17 mouse cellular contexts compared by ENCODE assay signal in the genomic region with DNA sequence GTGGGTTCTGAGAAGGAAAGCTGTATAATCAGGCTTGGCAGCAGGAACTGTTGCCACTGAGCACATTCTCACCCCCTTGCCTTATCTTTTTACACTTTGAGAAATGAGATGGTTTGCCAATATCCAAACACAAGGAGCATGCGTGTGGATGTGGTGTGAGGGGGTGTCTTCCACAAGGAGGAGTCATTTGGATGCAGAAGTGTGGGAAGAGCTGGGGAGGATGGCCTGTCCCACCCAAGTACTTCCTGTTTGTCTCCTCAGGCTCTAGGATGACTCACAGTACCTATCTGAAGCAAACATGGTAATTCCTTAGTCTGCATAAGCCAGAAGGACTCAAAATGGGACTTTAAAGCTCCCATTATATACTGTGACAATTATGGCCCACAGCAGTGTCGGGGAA.
DNase-seq lines count a peak whose midpoint lies in the region; ATAC-seq and TF ChIP-seq lines count a peak whose summit lies in the region.
"Had no signal": no experiment of that assay in that cellular context is flagged by ENCODE, and none has a peak within 500 bp of the region (broad histone marks: within the 10 kb centered on the region; RNA-seq: fewer than 3 reads in every experiment).

No protein-coding gene starts in this region.

- no peaks in the 10 kb centered on the region for H3K27me3 ChIP-seq in intestine, embryonic 14.5 days (replicated peaks; ENCODE audit: control insufficient read depth, insufficient read depth, low read length)
- H3K27me3 ChIP-seq in intestine, postnatal 0 days (replicated peaks; ENCODE audit: control insufficient read depth, insufficient read depth, low read length): no peaks in the 10 kb centered on the region
- H3K27me3 ChIP-seq in lung, postnatal 0 days (replicated peaks; ENCODE audit: insufficient read depth, low read length): no peaks in the 10 kb centered on the region
- no peaks in the 10 kb centered on the region for H3K27me3 ChIP-seq in MEL (ENCODE audit: control insufficient read depth in 1 of 2, insufficient read depth in 2 of 2, low read length in 2 of 2)
- H3K27me3 ChIP-seq: hindbrain, embryonic 12.5 days; lung, embryonic 15.5 days; midbrain, embryonic 15.5 days; Patski had no signal

- no peak overlapping the region for H3K4me2 ChIP-seq in intestine, embryonic 14.5 days (ENCODE audit: low read length)
- no peak overlapping the region for H3K4me2 ChIP-seq in intestine, postnatal 0 days (replicated peaks; ENCODE audit: low read depth)
- no peak overlapping the region for H3K4me2 ChIP-seq in lung, postnatal 0 days (replicated peaks; ENCODE audit: low read depth, low read length)
- H3K4me2 ChIP-seq: hindbrain, embryonic 12.5 days; lung, embryonic 15.5 days; midbrain, embryonic 15.5 days had no signal

- TF ChIP-seq RAD21 in MEL (IDR thresholded peaks at IDR 0.05; ENCODE audit: low read depth, low read length): no peak

- 92% methylated on average over 2 of the region's 2 CpGs for WGBS in intestine, embryonic 14.5 days
- WGBS in intestine, postnatal 0 days: 83% methylated on average over 2 of the region's 2 CpGs
- 71% methylated on average over 2 of the region's 2 CpGs for WGBS in lung, postnatal 0 days

- H3K27ac ChIP-seq in intestine, embryonic 14.5 days (ENCODE audit: low read depth): no peak overlapping the region
- H3K27ac ChIP-seq in intestine, postnatal 0 days (ENCODE audit: low read depth, low read length): no peak overlapping the region
- H3K27ac ChIP-seq in lung, postnatal 0 days (ENCODE audit: low read length): no peak overlapping the region
- no peak overlapping the region for H3K27ac ChIP-seq in MEL (ENCODE audit: control insufficient read depth, low read depth, low read length)
- H3K27ac ChIP-seq: heart, adult 2 months; hindbrain, embryonic 12.5 days; lung, embryonic 15.5 days; midbrain, embryonic 15.5 days; stomach, postnatal 0 days had no signal

- H3K4me3 ChIP-seq in intestine, embryonic 14.5 days (ENCODE audit: low read depth, low read length): no peak overlapping the region
- no peak overlapping the region for H3K4me3 ChIP-seq in intestine, postnatal 0 days (ENCODE audit: low read depth, low read length)
- H3K4me3 ChIP-seq in lung, postnatal 0 days (ENCODE audit: low read depth, low read length): no peak overlapping the region
- H3K4me3 ChIP-seq in MEL (ENCODE audit: control insufficient read depth in 1 of 2, insufficient read depth in 1 of 2, low read depth in 2 of 2, low read length in 2 of 2): no peak overlapping the region
- H3K4me3 ChIP-seq: heart, adult 2 months; hindbrain, embryonic 12.5 days; lung, embryonic 15.5 days; midbrain, embryonic 15.5 days had no signal

- H3K79me2 ChIP-seq in MEL (ENCODE audit: control insufficient read depth, insufficient read depth, low read length, poor library complexity): no peaks in the 10 kb centered on the region

- no peak for TF ChIP-seq POLR2A in MEL (IDR thresholded peaks at IDR 0.05; ENCODE audit: control insufficient read depth in 1 of 2, insufficient read depth in 1 of 2, low read depth in 1 of 2, low read length in 2 of 2, poor library complexity in 1 of 2)

- H3K9ac ChIP-seq in intestine, embryonic 14.5 days (ENCODE audit: low read length): no peak overlapping the region
- no peak overlapping the region for H3K9ac ChIP-seq in intestine, postnatal 0 days (ENCODE audit: low read depth, low read length)
- no peak overlapping the region for H3K9ac ChIP-seq in lung, postnatal 0 days (replicated peaks; ENCODE audit: low read depth)
- H3K9ac ChIP-seq in MEL (ENCODE audit: control insufficient read depth, low read depth, low read length, poor library complexity, severe bottlenecking): no peak overlapping the region
- H3K9ac ChIP-seq: hindbrain, embryonic 12.5 days; lung, embryonic 15.5 days; midbrain, embryonic 15.5 days had no signal

- no peak for ATAC-seq in intestine, embryonic 14.5 days (replicated peaks; ENCODE audit: low FRiP score, low TSS enrichment, low read depth)
- no peak for ATAC-seq in intestine, postnatal 0 days
- ATAC-seq in lung, postnatal 0 days: peak; percentile 53
- ATAC-seq in granulocyte monocyte progenitor cell, adult 5-6 weeks (replicated peaks; ENCODE audit: poor library complexity, severe bottlenecking): peak; percentile 52
- ATAC-seq: midbrain, embryonic 15.5 days; Patski had no signal

- no peaks in the 10 kb centered on the region for H3K9me3 ChIP-seq in intestine, embryonic 14.5 days (ENCODE audit: control insufficient read depth, low read length)
- no peaks in the 10 kb centered on the region for H3K9me3 ChIP-seq in intestine, postnatal 0 days (ENCODE audit: control insufficient read depth)
- no peaks in the 10 kb centered on the region for H3K9me3 ChIP-seq in lung, postnatal 0 days (ENCODE audit: low read length)
- no peaks in the 10 kb centered on the region for H3K9me3 ChIP-seq in MEL (replicated peaks; ENCODE audit: insufficient read depth, low read length)
- H3K9me3 ChIP-seq: hindbrain, embryonic 12.5 days; lung, embryonic 15.5 days; midbrain, embryonic 15.5 days had no signal

- no peaks in the 10 kb centered on the region for H3K4me1 ChIP-seq in intestine, embryonic 14.5 days (replicated peaks; ENCODE audit: control insufficient read depth, insufficient read depth, low read length)
- H3K4me1 ChIP-seq in intestine, postnatal 0 days (replicated peaks; ENCODE audit: control insufficient read depth, insufficient read depth, low read length): no peaks in the 10 kb centered on the region
- H3K4me1 ChIP-seq in lung, postnatal 0 days (ENCODE audit: insufficient read depth, low read depth, low read length): no peaks in the 10 kb centered on the region
- peaks cover 0 to 11% of the 10 kb centered on the region in 2 experiments; a peak in 2 of 4 replicates for H3K4me1 ChIP-seq in MEL (ENCODE audit: control insufficient read depth in 1 of 2, insufficient read depth in 2 of 2, low read length in 2 of 2)
- H3K4me1 ChIP-seq: hindbrain, embryonic 12.5 days; lung, embryonic 15.5 days; midbrain, embryonic 15.5 days had no signal

- H3K36me3 ChIP-seq in intestine, embryonic 14.5 days (ENCODE audit: control insufficient read depth, insufficient read depth, low read length): peaks cover 96% of the 10 kb centered on the region
- peaks cover 91% of the 10 kb centered on the region for H3K36me3 ChIP-seq in intestine, postnatal 0 days (ENCODE audit: control insufficient read depth, insufficient read depth)
- peaks cover 65% of the 10 kb centered on the region for H3K36me3 ChIP-seq in lung, postnatal 0 days (ENCODE audit: insufficient read depth, low read length)
- H3K36me3 ChIP-seq in MEL (ENCODE audit: control insufficient read depth in 1 of 2, insufficient read depth in 2 of 2, low read length in 2 of 2): peaks cover 0 to 3% of the 10 kb centered on the region in 2 experiments; a peak in 2 of 4 replicates

- no peak for TF ChIP-seq CTCF in intestine, postnatal 0 days (IDR thresholded peaks at IDR 0.05; ENCODE audit: low read depth)
- no peak for TF ChIP-seq CTCF in lung, postnatal 0 days (IDR thresholded peaks at IDR 0.05)
- no peak for TF ChIP-seq CTCF in MEL (IDR thresholded peaks at IDR 0.05 in 2 of 3, conservative IDR thresholded peaks at IDR 0.05 in 1 of 3; ENCODE audit: control insufficient read depth in 1 of 3, insufficient read depth in 1 of 3, low read depth in 2 of 3, low read length in 3 of 3, poor library complexity in 1 of 3, severe bottlenecking in 1 of 3)

- no peak for TF ChIP-seq EP300 in lung, postnatal 0 days (IDR thresholded peaks at IDR 0.05)
- TF ChIP-seq EP300 in MEL (IDR thresholded peaks at IDR 0.05; ENCODE audit: low read depth in 1 of 2, low read length in 2 of 2): no peak

- DNase-seq in intestine, embryonic 14.5 days (ENCODE audit: low spot score): peak; percentile 33
- peak; percentile 51 for DNase-seq in lung, postnatal 0 days (ENCODE audit: low spot score)
- no peak for DNase-seq in lung, postnatal 14 days
- peak; percentile 58 for DNase-seq in MEL (ENCODE audit: low read depth, low spot score)
- no peak for DNase-seq in embryo, embryonic 10 days (ENCODE audit: low spot score)
- DNase-seq: cerebellum, adult 9-10 months; kidney, adult 18-20 months; kidney, postnatal 36 days; thymus, postnatal 36 days had no signal

TF ChIP-seq in MEL, 35 proteins besides CTCF, POLR2A, EP300 and RAD21:
- TF ChIP-seq HCFC1 (IDR thresholded peaks at IDR 0.05; ENCODE audit: low read depth, low read length) (no peak), BHLHE40 (IDR thresholded peaks at IDR 0.05; ENCODE audit: borderline replicate concordance, low read depth, low read length) (no peak), RCOR1 (IDR thresholded peaks at IDR 0.05; ENCODE audit: low read depth, low read length) (no peak), CHD1 (IDR thresholded peaks at IDR 0.05; ENCODE audit: low read depth, low read length) (no peak), ZKSCAN1 (IDR thresholded peaks at IDR 0.05; ENCODE audit: low read depth, low read length) (no peak), E2F4 (IDR thresholded peaks at IDR 0.05; ENCODE audit: borderline replicate concordance, low read depth, low read length) (no peak), GABPA (IDR thresholded peaks at IDR 0.05; ENCODE audit: low read depth, low read length) (no peak), MAZ (IDR thresholded peaks at IDR 0.05; ENCODE audit: low read depth, low read length) (no peak), ELF1 (IDR thresholded peaks at IDR 0.05; ENCODE audit: low read depth, low read length) (no peak), KAT2A (conservative IDR thresholded peaks at IDR 0.05; ENCODE audit: low read depth, low read length) (no peak), POLR2AphosphoS2 (IDR thresholded peaks at IDR 0.05; ENCODE audit: low read length) (no peak), UBTF (IDR thresholded peaks at IDR 0.05; ENCODE audit: borderline replicate concordance, insufficient read depth, low read depth, low read length) (no peak), NRF1 (IDR thresholded peaks at IDR 0.05; ENCODE audit: insufficient read depth, low read depth, low read length, poor library complexity, severe bottlenecking) (no peak), SMC3 (IDR thresholded peaks at IDR 0.05; ENCODE audit: low read depth, low read length) (no peak), MAX (IDR thresholded peaks at IDR 0.05; ENCODE audit: low read length) (no peak), SIN3A (IDR thresholded peaks at IDR 0.05; ENCODE audit: low read length) (no peak)

Comparison
In these comparisons a context has a peak if more than half of its experiments do, and no peak if none do; other contexts are left out.
1. DNase-seq: peak in intestine, embryonic 14.5 days (single experiment), lung, postnatal 0 days (single experiment) and MEL (single experiment); none in lung, postnatal 14 days (single experiment) and embryo, embryonic 10 days (single experiment).
2. ATAC-seq: peak in lung, postnatal 0 days (single experiment) and granulocyte monocyte progenitor cell, adult 5-6 weeks (single experiment); none in intestine, embryonic 14.5 days (single experiment) and intestine, postnatal 0 days (single experiment).